20 mouse cellular contexts compared by ENCODE assay signal in genomic region chr12:52833141-52833540, GRCm38 (mm10).
DNase-seq lines count a peak whose midpoint lies in the region; ATAC-seq and TF ChIP-seq lines count a peak whose summit lies in the region.
"Had no signal": no experiment of that assay in that cellular context is flagged by ENCODE, and none has a peak within 500 bp of the region (broad histone marks: within the 10 kb centered on the region; RNA-seq: fewer than 3 reads in every experiment).

No protein-coding gene starts in this region.

- H3K36me3 ChIP-seq in forebrain, embryonic 10.5 days (replicated peaks), result no peaks in the 10 kb centered on the region
- H3K36me3 ChIP-seq in forebrain, postnatal 0 days (ENCODE audit: insufficient read depth), result no peaks in the 10 kb centered on the region
- H3K36me3 ChIP-seq: neural tube, embryonic 12.5 days had no signal

- H3K4me2 ChIP-seq in forebrain, postnatal 0 days (ENCODE audit: low read depth), result no peak overlapping the region
- H3K4me2 ChIP-seq: hindbrain, embryonic 14.5 days; neural tube, embryonic 12.5 days had no signal

- no peak for ATAC-seq in forebrain, postnatal 0 days
- ATAC-seq in erythroblast, adult 5-6 weeks (replicated peaks; ENCODE audit: low FRiP score, poor library complexity, severe bottlenecking), result no peak
- ATAC-seq: intestine, embryonic 16.5 days; liver, postnatal 0 days had no signal

- no peak overlapping the region for H3K4me3 ChIP-seq in forebrain, embryonic 10.5 days
- H3K4me3 ChIP-seq in forebrain, postnatal 0 days (ENCODE audit: low read depth, low read length), result no peak overlapping the region
- H3K4me3 ChIP-seq in layer of hippocampus, adult 2 months, result no peak overlapping the region
- H3K4me3 ChIP-seq: erythroblast, embryonic 14.5 days; neural tube, embryonic 12.5 days had no signal

- DNase-seq in forebrain, embryonic 10.5 days (ENCODE audit: extremely low spot score, low spot score), result no peak
- no peak for DNase-seq in forebrain, postnatal 0 days
- DNase-seq in left cerebral cortex, adult 11 months (ENCODE audit: low spot score), result peak; percentile 66
- DNase-seq in left cerebral cortex, postnatal 4 days, result no peak
- DNase-seq in layer of hippocampus, adult 2 months (ENCODE audit: low spot score in 2 of 2), result peak; percentile 38 to 78
- peak; percentile 44 for DNase-seq in mesoderm, embryonic 11.5 days (ENCODE audit: low read depth, low spot score)
- no peak for DNase-seq in testis, postnatal 14 days (ENCODE audit: low spot score)
- DNase-seq: adrenal gland, adult 2 months; cerebellum, adult 11 months; cerebellum, postnatal 25 days; gastrocnemius, postnatal 36 days; liver; liver, postnatal 0 days; thymus, postnatal 14 days had no signal

- no peak for TF ChIP-seq CTCF in forebrain, postnatal 0 days (IDR thresholded peaks at IDR 0.05; ENCODE audit: low read depth)
- no peak for TF ChIP-seq CTCF in layer of hippocampus, adult 2 months (conservative IDR thresholded peaks at IDR 0.05)

- WGBS in forebrain, embryonic 10.5 days, result 75% methylated on average over 6 of the region's 6 CpGs
- WGBS in forebrain, postnatal 0 days, result 52% methylated on average over 6 of the region's 6 CpGs

- H3K27me3 ChIP-seq in forebrain, embryonic 10.5 days (ENCODE audit: poor library complexity, severe bottlenecking), result no peaks in the 10 kb centered on the region
- H3K27me3 ChIP-seq in forebrain, postnatal 0 days (ENCODE audit: insufficient read depth, low read length), result no peaks in the 10 kb centered on the region
- H3K27me3 ChIP-seq: neural tube, embryonic 12.5 days had no signal

- H3K9me3 ChIP-seq in forebrain, embryonic 10.5 days, result no peaks in the 10 kb centered on the region
- no peaks in the 10 kb centered on the region for H3K9me3 ChIP-seq in forebrain, postnatal 0 days (ENCODE audit: low read length)
- H3K9me3 ChIP-seq: neural tube, embryonic 12.5 days had no signal

- no peak overlapping the region for H3K9ac ChIP-seq in forebrain, postnatal 0 days
- H3K9ac ChIP-seq: hindbrain, embryonic 14.5 days; liver, postnatal 0 days; neural tube, embryonic 12.5 days had no signal

- intact Hi-C loops in left cerebral cortex, postnatal 4 days (cut with DNase I), result loop anchor here (10.0 kb wide), 1 partner anchor 62 kb away; no protein-coding TSS in a partner anchor

- H3K4me1 ChIP-seq in forebrain, embryonic 10.5 days, result peaks cover 56% of the 10 kb centered on the region
- H3K4me1 ChIP-seq in forebrain, postnatal 0 days (ENCODE audit: insufficient read depth), result peaks cover 15% of the 10 kb centered on the region

- peak overlapping the region; percentile 0; the same call in 1 of the 2 replicates for H3K27ac ChIP-seq in forebrain, embryonic 10.5 days
- H3K27ac ChIP-seq in forebrain, postnatal 0 days (ENCODE audit: low read depth, low read length), result no peak overlapping the region
- peak overlapping the region; percentile 83 for H3K27ac ChIP-seq in layer of hippocampus, adult 2 months
- H3K27ac ChIP-seq: kidney, postnatal 0 days; neural tube, embryonic 12.5 days had no signal

Comparison
In these comparisons a context has a peak if more than half of its experiments do, and no peak if none do; other contexts are left out.
1. DNase-seq: peak in left cerebral cortex, adult 11 months (single experiment), layer of hippocampus, adult 2 months (2 of 2) and mesoderm, embryonic 11.5 days (single experiment); none in forebrain, embryonic 10.5 days (single experiment), forebrain, postnatal 0 days (single experiment), left cerebral cortex, postnatal 4 days (single experiment) and testis, postnatal 14 days (single experiment).